Mouse (Mus musculus): Measurements from ENCODE around the gene Gm5431. TPM values are rescaled to one million over a fixed set of nuclear protein-coding genes. Genes with fewer than 3 reads are reported as not detected.
"Not testable (repeated sequence)": the region's sequence is repeated elsewhere in the genome, so short reads cannot be mapped to it uniquely, and the experiment has no call there.

Gm5431 gene
- polyA plus RNA-seq (2015; fragmentation: Nextera tagmentation; extraction: Ambion mirVana), result 0.28 and 0.37 TPM in 2 replicates

DNA sequence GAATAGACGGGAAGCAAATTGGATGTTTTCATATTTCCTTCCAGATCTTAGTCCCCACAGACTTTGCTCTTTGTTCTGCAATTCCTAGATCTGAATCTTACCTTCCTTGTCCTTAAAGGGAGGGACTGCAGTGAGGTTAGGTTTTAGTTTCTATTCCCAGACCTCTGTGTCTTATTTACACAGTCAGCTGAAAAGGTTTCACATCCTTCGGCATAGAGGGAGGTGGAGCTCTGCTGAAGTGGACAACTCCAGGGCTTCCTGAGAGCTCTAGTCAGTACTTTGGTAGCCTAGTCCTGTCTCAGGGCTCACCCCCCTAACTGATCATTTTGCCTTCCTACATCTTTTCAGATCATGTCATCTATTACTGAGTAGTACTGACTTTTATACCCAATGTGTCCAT, at the start of gene Gm5431:
Gene Gm5431, minus strand, starts transcription at position 194 of the 400 bp plus-strand sequence.
- 41% methylated on average over 2 of the region's 2 CpGs for WGBS
- Histone ChIP-seq H3K27ac (ENCODE audit: low read length) (no peak within 1 kb of the TSS), H3K4me2 (ENCODE audit: low read depth, low read length) (no peak within 1 kb of the TSS), H3K9me3 (ENCODE audit: control insufficient read depth, low read length) (no peaks in the 10 kb centered on the region), H3K4me3 (ENCODE audit: low read length) (no peak within 1 kb of the TSS), H3K4me1 (ENCODE audit: control insufficient read depth, insufficient read depth, low read length) (no peaks in the 10 kb centered on the region), H3K9ac (ENCODE audit: low read depth, low read length) (no peak within 1 kb of the TSS), H3K27me3 (replicated peaks; ENCODE audit: control insufficient read depth, insufficient read depth, low read length) (no peaks in the 10 kb centered on the region), H3K36me3 (ENCODE audit: control insufficient read depth, insufficient read depth, low read length) (no peaks in the 10 kb centered on the region)
- peak; percentile 48 for ATAC-seq

DNA sequence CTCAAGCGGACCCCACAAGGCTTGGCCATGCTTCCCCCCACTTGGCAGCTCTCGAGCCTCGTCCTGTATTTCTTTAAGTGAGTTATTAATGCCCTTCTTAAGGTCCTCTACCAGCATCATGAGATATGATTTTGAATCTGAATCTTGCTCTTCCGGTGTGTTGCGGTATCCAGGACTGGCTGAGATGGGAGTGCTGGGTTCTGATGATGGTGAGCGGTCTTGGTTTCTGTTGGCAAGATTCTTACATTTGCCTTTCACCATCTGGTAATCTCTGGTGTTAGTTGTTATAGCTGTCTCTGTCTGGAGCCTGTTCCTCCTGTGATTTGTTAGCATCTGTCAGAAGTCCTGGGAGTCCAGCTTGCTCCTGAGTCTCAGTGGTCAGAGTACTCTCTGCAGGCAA, 44.1 kb upstream of the Gm5431 start, which contains the start of gene Psme2b:
Gene Psme2b, minus strand, starts transcription at position 101 of the 400 bp plus-strand sequence.
- 92% methylated on average over 6 of the region's 6 CpGs for WGBS
- not testable (repeated sequence) for H3K4me2 ChIP-seq (ENCODE audit: low read depth, low read length); H3K9ac ChIP-seq (ENCODE audit: low read depth, low read length); ATAC-seq; H3K27me3 ChIP-seq (replicated peaks; ENCODE audit: control insufficient read depth, insufficient read depth, low read length); H3K36me3 ChIP-seq (ENCODE audit: control insufficient read depth, insufficient read depth, low read length); H3K27ac ChIP-seq (ENCODE audit: low read length); H3K4me1 ChIP-seq (ENCODE audit: control insufficient read depth, insufficient read depth, low read length); H3K9me3 ChIP-seq (ENCODE audit: control insufficient read depth, low read length); H3K4me3 ChIP-seq (ENCODE audit: low read length)

DNA sequence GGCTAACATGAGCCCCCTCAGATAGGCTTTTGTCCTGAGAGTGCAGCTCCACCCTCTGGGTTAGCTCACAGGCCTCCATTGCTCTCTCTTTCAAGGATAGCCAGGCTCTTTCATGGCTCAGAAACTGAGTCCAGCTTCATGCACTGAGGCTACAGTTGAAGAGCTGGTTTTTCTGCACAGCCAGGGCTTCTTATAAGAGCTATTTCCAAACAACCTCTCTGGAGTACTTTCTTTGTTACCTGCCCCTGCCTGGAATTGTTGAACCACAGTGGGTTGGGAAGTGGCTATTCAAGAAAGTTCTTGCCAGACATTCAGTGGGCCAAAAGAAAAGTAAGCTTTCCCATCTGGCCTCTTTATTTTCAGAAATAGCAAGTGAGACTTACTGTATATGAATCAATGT, 37.3 kb upstream of the Gm5431 start:
- H3K36me3 ChIP-seq (ENCODE audit: control insufficient read depth, insufficient read depth, low read length); H3K27me3 ChIP-seq (replicated peaks; ENCODE audit: control insufficient read depth, insufficient read depth, low read length); H3K4me2 ChIP-seq (ENCODE audit: low read depth, low read length); H3K9ac ChIP-seq (ENCODE audit: low read depth, low read length); H3K4me1 ChIP-seq (ENCODE audit: control insufficient read depth, insufficient read depth, low read length); H3K4me3 ChIP-seq (ENCODE audit: low read length); H3K27ac ChIP-seq (ENCODE audit: low read length); ATAC-seq; H3K9me3 ChIP-seq (ENCODE audit: control insufficient read depth, low read length): not testable (repeated sequence)

DNA sequence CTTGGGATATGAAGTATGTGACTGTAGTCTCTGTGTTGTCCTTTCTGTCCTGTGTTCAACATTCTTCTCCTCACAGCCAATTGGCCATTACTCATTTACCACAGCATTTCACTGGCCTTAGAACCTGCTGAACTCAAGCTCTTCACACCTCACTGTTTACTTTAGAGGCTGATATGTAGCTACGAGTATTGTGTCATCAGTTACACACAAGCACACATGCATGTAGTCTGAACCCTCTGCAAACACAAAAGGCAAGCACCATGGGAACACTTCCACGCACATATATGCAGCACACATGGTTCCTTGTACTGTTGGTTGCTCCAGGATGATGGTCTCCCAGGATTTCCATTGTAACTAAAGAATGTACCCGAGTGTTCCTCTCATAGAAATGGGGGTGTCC, 33.3 kb upstream of the Gm5431 start:
- not testable (repeated sequence) for H3K36me3 ChIP-seq (ENCODE audit: control insufficient read depth, insufficient read depth, low read length); H3K4me2 ChIP-seq (ENCODE audit: low read depth, low read length); H3K9me3 ChIP-seq (ENCODE audit: control insufficient read depth, low read length); ATAC-seq; H3K4me3 ChIP-seq (ENCODE audit: low read length); H3K4me1 ChIP-seq (ENCODE audit: control insufficient read depth, insufficient read depth, low read length); H3K9ac ChIP-seq (ENCODE audit: low read depth, low read length); H3K27ac ChIP-seq (ENCODE audit: low read length); H3K27me3 ChIP-seq (replicated peaks; ENCODE audit: control insufficient read depth, insufficient read depth, low read length)
- WGBS, result no CpG with 5 or more reads among the region's 3 CpGs

DNA sequence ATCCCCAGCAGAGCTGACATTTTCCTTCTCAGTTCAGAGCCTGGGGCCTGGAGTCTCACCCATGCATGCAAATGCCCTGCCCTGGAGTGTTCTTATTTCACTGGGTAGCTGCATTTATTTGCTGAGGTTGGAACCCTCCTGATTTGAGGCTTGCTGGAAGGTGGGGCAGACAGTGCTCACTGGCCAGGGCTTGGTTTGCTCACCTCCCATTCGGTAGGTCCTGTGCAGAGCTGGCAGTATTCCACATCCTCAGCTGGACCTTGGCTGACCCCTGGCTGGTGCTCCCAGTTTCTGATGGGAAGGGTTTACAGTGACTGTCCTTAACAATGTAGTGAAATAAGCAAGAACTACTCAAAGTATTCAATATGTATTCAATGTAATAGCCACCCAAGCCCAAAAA, 31.9 kb upstream of the Gm5431 start:
- 25% methylated on average over 1 of the region's 1 CpGs for WGBS
- not testable (repeated sequence) for H3K27ac ChIP-seq (ENCODE audit: low read length); H3K9me3 ChIP-seq (ENCODE audit: control insufficient read depth, low read length); ATAC-seq; H3K36me3 ChIP-seq (ENCODE audit: control insufficient read depth, insufficient read depth, low read length); H3K4me3 ChIP-seq (ENCODE audit: low read length); H3K4me1 ChIP-seq (ENCODE audit: control insufficient read depth, insufficient read depth, low read length); H3K9ac ChIP-seq (ENCODE audit: low read depth, low read length); H3K4me2 ChIP-seq (ENCODE audit: low read depth, low read length); H3K27me3 ChIP-seq (replicated peaks; ENCODE audit: control insufficient read depth, insufficient read depth, low read length)

DNA sequence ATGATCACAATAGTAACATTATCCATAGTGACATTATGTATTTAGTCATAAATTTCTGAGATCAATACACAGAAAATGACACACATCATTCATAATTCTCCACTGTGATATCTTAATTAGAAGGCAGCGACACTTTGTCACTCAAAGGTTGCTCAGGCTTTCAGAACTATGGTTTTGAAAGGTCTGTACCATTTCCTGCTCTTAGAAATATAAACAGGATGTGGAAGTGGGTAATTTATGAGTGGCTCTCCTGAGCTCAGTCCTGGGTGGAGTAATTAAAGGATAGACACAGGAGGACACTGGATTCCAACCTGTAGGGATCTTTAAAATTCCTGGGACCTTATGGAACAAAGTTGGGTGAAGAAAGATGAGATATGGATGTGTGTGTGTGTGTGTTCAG, 31.4 kb upstream of the Gm5431 start:
- ATAC-seq; H3K4me2 ChIP-seq (ENCODE audit: low read depth, low read length); H3K36me3 ChIP-seq (ENCODE audit: control insufficient read depth, insufficient read depth, low read length); H3K4me3 ChIP-seq (ENCODE audit: low read length); H3K27ac ChIP-seq (ENCODE audit: low read length); H3K9ac ChIP-seq (ENCODE audit: low read depth, low read length); H3K9me3 ChIP-seq (ENCODE audit: control insufficient read depth, low read length); H3K27me3 ChIP-seq (replicated peaks; ENCODE audit: control insufficient read depth, insufficient read depth, low read length); H3K4me1 ChIP-seq (ENCODE audit: control insufficient read depth, insufficient read depth, low read length): not testable (repeated sequence)
- WGBS, result 69% methylated on average over 1 of the region's 1 CpGs

DNA sequence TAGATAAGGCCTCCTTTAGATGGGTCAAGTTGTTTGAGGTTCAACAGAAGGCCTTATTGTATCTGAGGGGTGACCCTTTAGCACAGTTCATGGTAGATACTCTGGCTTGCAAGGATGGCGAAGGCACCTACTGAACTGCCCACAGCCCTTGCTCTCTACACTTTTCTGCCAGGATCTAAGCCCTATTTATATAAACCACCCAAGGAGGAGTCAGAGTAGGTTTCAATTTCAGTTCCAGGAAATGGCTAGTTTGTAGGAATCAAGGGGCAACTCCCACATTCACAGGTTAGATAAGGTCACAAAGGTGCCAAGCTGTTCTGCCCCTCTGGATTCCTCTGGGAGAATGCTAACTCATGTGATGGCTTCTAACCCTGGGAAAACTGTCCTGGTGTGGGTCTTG, 26.1 kb upstream of the Gm5431 start:
- not testable (repeated sequence) for ATAC-seq; H3K27ac ChIP-seq (ENCODE audit: low read length); H3K9me3 ChIP-seq (ENCODE audit: control insufficient read depth, low read length); H3K4me3 ChIP-seq (ENCODE audit: low read length); H3K4me1 ChIP-seq (ENCODE audit: control insufficient read depth, insufficient read depth, low read length); H3K27me3 ChIP-seq (replicated peaks; ENCODE audit: control insufficient read depth, insufficient read depth, low read length); H3K9ac ChIP-seq (ENCODE audit: low read depth, low read length); H3K4me2 ChIP-seq (ENCODE audit: low read depth, low read length); H3K36me3 ChIP-seq (ENCODE audit: control insufficient read depth, insufficient read depth, low read length)
- 74% methylated on average over 1 of the region's 1 CpGs for WGBS

DNA sequence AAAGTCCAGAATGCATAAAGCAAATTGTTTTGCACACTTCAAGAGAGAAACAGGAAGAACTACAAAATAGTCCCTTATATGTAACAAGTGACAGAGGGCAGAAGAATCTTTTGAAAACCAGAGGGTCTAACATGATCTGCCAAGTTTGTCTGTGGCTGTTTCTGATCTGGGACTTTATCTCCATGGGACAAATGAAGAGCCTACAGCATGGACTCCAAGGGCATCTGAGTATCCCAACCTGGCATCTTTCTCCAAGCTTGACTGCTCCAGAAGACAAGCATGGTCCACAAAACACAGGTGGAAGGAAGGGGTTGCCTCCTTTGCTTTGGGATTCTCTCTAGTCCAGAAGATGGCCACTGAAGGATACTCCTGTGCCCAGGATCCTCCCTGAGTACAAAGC, 24.4 kb upstream of the Gm5431 start:
- not testable (repeated sequence) for H3K36me3 ChIP-seq (ENCODE audit: control insufficient read depth, insufficient read depth, low read length); H3K9me3 ChIP-seq (ENCODE audit: control insufficient read depth, low read length); H3K9ac ChIP-seq (ENCODE audit: low read depth, low read length); H3K4me2 ChIP-seq (ENCODE audit: low read depth, low read length); H3K4me1 ChIP-seq (ENCODE audit: control insufficient read depth, insufficient read depth, low read length); H3K4me3 ChIP-seq (ENCODE audit: low read length); H3K27ac ChIP-seq (ENCODE audit: low read length); ATAC-seq; H3K27me3 ChIP-seq (replicated peaks; ENCODE audit: control insufficient read depth, insufficient read depth, low read length)

DNA sequence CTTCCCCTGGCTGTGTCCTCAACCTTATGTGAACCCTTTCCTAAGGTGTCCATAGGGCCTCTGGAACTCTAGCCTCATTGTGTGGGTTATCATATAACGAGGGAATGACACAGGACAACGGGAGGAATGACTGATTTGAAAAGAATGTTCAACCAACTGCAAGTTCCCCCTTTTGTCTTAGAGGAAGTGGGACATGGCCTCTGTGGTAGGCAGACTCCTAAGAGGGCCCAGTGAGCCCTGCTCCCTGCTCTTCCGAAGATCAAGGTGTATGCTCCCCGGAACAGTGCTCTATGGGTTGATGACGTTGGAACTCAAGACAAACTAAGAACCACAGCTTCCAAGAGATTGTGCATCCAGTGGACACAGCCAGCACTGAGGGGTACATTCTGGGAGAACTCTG, 21.8 kb upstream of the Gm5431 start:
- H3K9me3 ChIP-seq (ENCODE audit: control insufficient read depth, low read length); ATAC-seq; H3K27ac ChIP-seq (ENCODE audit: low read length); H3K36me3 ChIP-seq (ENCODE audit: control insufficient read depth, insufficient read depth, low read length); H3K4me3 ChIP-seq (ENCODE audit: low read length); H3K27me3 ChIP-seq (replicated peaks; ENCODE audit: control insufficient read depth, insufficient read depth, low read length); H3K9ac ChIP-seq (ENCODE audit: low read depth, low read length); H3K4me2 ChIP-seq (ENCODE audit: low read depth, low read length); H3K4me1 ChIP-seq (ENCODE audit: control insufficient read depth, insufficient read depth, low read length): not testable (repeated sequence)
- 73% methylated on average over 5 of the region's 5 CpGs for WGBS

DNA sequence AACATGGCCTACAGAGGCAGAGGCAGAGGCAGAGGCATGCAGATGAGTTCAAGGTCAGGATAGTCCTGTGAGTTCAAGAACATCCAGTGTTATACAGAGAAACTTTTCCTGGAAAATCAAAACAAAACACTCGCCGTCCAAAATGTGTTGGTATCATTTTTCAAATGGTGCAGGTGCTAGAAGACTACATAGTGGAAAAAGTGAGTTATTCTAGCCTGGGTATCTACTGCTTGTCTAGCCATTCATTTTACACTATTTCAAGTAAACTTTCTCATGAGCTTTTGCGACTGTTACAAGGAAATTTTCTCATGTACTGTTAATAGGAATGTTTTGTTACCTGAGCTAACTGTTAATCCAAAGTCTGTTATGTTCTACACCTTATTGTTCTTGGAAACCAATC, 16.4 kb upstream of the Gm5431 start:
- no peak overlapping the region for H3K4me2 ChIP-seq (ENCODE audit: low read depth, low read length)
- no peak overlapping the region for H3K4me3 ChIP-seq (ENCODE audit: low read length)
- no peaks in the 10 kb centered on the region for H3K36me3 ChIP-seq (ENCODE audit: control insufficient read depth, insufficient read depth, low read length)
- H3K27me3 ChIP-seq (replicated peaks; ENCODE audit: control insufficient read depth, insufficient read depth, low read length), result no peaks in the 10 kb centered on the region
- no peaks in the 10 kb centered on the region for H3K4me1 ChIP-seq (ENCODE audit: control insufficient read depth, insufficient read depth, low read length)
- H3K9me3 ChIP-seq (ENCODE audit: control insufficient read depth, low read length), result no peaks in the 10 kb centered on the region
- no peak overlapping the region for H3K27ac ChIP-seq (ENCODE audit: low read length)
- WGBS, result 76% methylated on average over 3 of the region's 3 CpGs
- H3K9ac ChIP-seq (ENCODE audit: low read depth, low read length), result no peak overlapping the region
- no peak for ATAC-seq
